Mouse (Mus musculus) liver, postnatal 0 days (tissue): Measurements from ENCODE around the gene Ing3.

ENCODE experiments used
- CTCF ChIP-seq: sonication (generic); IDR thresholded peaks from 2 replicates; pipeline ENCODE4 v1.5.1; 2016; ENCODE audit warnings: antibody characterized with exemption, low read depth
- EP300 ChIP-seq: IDR thresholded peaks from 2 replicates; pipeline ENCODE4 v1.6.1; 2016; ENCODE audit warnings: antibody characterized with exemption, low read depth, mild to moderate bottlenecking

GRCm38 (mm10) chr6:22010258-22010657 lies 60.9 kb downstream of the Ing3 start:
- TF ChIP-seq CTCF (no peak), EP300 (no peak)
